Mouse (Mus musculus): Measurements from ENCODE around the gene Svop.

Gene Svop

DNA sequence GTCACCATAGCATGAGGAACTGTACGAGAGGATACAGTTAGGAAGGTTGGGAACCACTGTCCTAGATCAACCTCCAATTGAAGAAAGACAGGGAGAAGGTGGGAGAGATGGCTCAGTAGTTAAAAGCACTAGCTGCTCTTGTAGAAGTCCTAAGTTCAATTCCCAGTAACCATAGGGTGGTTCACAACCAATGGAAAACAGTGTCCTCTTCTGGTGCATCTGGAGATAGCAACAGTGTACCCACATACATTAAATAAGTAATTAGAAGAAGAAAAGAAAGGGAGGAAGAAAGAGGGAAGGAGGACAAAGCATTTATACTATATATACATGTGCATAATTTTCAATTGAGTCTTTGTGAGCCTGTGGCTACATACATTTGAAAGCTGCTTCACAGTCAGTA is 46.2 kb downstream of the Svop start:
- DNase-seq, result no peak

DNA sequence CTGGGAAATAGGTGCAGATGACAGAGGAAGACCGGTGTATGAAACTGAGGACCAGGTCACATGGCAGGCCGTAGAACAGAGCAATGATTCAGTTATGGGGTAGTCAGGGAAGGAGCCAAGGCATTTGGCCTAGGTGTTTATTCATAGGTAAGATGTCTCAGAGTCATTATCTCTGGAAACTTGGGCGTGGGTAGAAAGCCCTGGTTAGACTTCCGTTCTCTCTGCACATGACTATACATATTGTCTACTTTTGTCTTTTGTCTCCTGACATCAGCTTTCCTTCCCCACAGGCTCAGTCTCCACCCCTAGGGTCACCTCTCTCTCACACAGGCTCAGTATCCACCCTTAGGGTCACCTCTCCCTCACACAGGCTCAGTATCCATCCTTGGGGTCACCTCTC is 47.6 kb downstream of the Svop start:
- no peak for DNase-seq

- no peak for DNase-seq
Observed at GRCm38 (mm10) chr5:114041327-114041930, 49.9 kb downstream of the Svop start.

DNA sequence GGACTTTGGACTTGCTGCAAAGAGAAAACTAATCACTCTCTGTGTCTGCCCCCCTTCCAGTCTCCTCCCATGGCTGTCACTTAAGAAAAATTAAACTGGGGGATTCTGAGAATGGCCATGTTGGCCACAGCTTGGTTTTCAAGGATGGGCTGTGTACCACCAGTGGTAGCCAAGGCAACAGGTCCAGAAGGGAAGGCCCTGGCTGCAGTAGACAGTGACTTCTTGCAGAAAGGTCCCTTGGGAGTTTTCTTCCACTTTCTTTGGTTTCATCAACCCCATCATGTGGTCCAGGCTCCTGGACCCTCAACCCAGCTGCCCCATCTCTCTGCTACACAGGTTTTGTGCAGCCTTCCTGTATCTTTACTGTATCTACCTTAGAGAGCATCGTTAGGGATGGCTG is 50.5 kb downstream of the Svop start:
- no peak for DNase-seq

DNA sequence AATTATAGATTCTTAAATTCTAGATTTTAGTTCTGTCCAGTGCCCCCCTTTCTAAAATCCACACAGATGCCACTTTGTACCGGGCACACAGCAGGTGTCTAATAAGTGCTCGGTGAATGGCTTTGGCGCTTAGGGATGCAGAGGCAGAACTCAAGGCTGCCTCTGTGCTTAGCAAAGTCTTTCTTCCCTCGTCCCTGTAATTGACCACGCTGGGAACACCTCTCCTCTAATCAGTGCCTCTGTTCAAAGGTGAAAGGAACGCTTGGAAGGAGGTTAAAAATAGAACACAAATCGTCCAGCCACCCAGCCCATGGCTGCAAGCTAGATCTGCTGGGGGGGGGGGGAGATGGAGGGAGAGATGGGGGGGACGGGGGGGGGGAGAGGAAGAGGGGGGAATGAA is 50.9 kb downstream of the Svop start:
- DNase-seq, result no peak

- DNase-seq, result peak; percentile 48 to 51
Observed at GRCm38 (mm10) chr5:114035111-114035510, 56.3 kb downstream of the Svop start.

- no peak for DNase-seq
Observed at GRCm38 (mm10) chr5:114034393-114034792, 57.0 kb downstream of the Svop start.

DNA sequence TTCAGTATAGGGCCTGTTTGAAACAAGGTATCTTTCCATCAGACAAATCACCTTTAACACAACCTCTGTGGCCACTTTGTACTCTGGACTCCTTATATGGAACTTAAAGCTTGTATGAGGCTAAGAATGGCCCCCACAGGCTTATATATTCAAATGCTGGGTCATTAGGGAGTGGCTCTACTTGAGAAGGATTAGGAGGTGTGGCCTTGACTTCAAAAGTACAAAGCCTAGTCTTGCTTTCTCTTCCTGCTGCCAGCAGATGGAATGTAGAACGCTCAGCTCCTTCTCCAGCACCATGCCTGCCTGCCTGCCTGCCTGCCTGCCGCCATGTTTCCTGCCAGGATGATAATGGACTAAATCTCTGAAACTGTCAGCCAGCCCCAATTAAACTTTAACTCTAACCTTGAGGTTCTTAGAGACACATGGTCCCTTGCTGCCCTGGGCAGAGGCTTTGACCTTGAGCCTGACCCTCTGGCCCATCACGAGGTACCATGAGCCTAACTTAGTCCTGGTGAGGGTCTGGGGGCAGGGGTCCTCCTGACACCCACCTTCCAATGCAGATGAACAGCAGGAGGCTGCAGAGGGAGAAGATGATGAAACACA is 59.1 kb downstream of the Svop start:
- no peak for DNase-seq

DNA sequence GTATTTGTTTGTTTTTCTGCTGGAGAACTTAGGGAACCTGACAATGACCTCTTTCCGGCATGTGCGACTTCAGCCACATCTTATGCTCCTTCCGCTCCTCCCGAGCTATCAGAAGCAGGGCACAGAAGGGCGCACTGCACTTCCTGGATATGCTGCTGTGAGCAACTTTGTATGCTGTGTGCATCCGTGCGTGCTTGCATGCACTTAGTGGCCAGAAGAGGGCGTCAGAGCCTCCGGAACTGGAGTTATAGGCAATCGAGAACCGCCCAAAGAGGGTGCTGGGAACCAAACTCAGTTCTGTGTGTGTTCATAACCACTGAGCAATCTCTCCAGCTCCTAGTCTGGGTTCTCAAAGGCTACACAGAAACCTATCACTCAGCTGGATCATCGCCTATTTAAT is 60.7 kb downstream of the Svop start:
- no peak for DNase-seq

GRCm38 (mm10) chr5:114028111-114028510 is 63.3 kb downstream of the Svop start:
- DNase-seq, result peak; percentile 73 to 77

DNA sequence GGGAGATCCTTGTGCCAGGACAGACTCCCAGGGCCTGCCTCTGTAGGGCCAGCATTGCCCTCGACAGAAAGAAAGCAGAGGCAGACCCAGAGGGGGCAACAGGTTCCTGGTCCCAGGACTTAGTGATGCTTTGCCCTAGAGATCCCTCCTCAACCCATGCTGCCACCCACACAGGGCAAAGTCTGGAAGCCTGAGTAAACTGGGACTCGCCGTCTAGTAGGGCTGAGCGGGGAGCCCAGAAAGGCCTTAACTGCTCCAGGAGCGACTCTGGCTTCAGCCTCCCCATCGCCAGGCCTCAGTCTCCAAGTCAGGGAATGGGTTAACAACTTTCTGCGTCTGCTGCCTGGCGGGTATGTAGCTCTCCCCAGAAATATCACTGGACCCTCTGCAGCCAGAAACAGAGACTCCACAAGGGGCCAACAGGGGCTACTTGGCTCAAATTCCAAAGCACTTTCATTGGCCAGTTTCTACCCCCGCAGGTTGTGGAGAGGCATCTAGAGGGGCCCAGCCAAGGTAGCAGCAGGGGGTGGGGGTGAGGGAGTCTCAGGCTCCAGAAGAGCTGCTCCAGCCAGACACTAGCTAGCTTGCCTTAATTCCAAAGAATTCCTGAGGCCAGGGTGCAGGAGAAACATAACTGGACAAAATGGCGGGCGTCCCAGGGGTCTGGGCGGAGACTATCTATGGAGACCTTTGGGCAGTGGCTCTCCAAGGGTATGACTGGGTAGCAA is 64.0 kb downstream of the Svop start:
- peak in 1 of 2 experiments; percentile 30 for DNase-seq

DNA sequence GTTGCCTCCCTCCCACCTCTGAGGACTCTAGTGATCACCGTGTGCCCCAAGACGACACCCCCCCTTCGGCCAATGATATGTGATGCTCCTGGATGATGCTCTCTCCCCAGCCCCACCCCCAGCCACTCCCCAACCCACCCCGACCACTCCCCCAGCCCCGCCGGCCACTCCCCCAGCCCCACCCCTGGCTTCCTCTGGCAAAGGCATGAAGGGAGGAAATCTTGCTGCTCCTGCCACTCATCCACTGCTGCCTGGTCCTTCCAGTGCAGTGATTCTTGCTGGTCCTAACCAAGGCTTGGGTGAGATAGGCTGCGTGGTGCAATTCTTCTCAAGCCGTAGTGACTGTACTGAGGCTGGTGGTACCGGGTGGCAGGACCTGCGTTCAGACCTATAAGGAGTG is 66.5 kb downstream of the Svop start:
- no peak for DNase-seq

GRCm38 (mm10) chr5:114024390-114024789 is 67.0 kb downstream of the Svop start:
- DNase-seq, result no peak

- DNase-seq, result no peak
Observed at GRCm38 (mm10) chr5:114015121-114015520, 76.2 kb downstream of the Svop start.

GRCm38 (mm10) chr5:114009049-114009448 is 82.3 kb downstream of the Svop start:
- no peak for DNase-seq

- DNase-seq, result no peak
Observed at GRCm38 (mm10) chr5:114007753-114008453, 83.5 kb downstream of the Svop start.

- no peak for DNase-seq
Observed at GRCm38 (mm10) chr5:114006974-114007373, 84.4 kb downstream of the Svop start.

GRCm38 (mm10) chr5:114005100-114005499 is 86.3 kb downstream of the Svop start:
- DNase-seq, result no peak

- no peak for DNase-seq
Observed at GRCm38 (mm10) chr5:114004573-114004972, 86.8 kb downstream of the Svop start.

- DNase-seq, result no peak
Observed at GRCm38 (mm10) chr5:114003542-114003941, 87.8 kb downstream of the Svop start, which contains the start of gene Dao. Gene Dao (plus strand): TSS chr5:114003703.

GRCm38 (mm10) chr5:113999382-113999781 is 92.0 kb downstream of the Svop start:
- no peak for DNase-seq

GRCm38 (mm10) chr5:113996458-113996857 is 94.9 kb downstream of the Svop start:
- no peak for DNase-seq

Measured in cerebellum, postnatal 36 days (tissue).